Mouse (Mus musculus) CD4-positive helper T cell, adult 2 months (primary cell): Measurements from ENCODE around the gene Gm21883.
"Not testable (repeated sequence)": the region's sequence is repeated elsewhere in the genome, so short reads cannot be mapped to it uniquely, and the experiment has no call there.

Experiments used
- DNase-seq: peaks from one replicate; pipeline ENCODE4 v3.0.0-alpha.2; 2012; ENCODE audit warnings: low read depth, missing footprints, low spot score

Gm21883 gene

GRCm38 (mm10) chrX:31574183-31574582 is at the start of gene Gm21883:
Gene Gm21883 (minus strand): TSS chrX:31574283.
- not testable (repeated sequence) for DNase-seq

GRCm38 (mm10) chrX:31618820-31619219 is 44.7 kb upstream of the Gm21883 start, which contains the start of gene Spin2e:
Gene Spin2e (minus strand): TSS chrX:31618920.
- DNase-seq, result not testable (repeated sequence)
